Mouse (Mus musculus) kidney, adult 18-20 months (tissue): ENCODE results near the gene Kiz.

ENCODE experiments used
- DNase-seq: peaks from one replicate; pipeline ENCODE4 v3.0.0; 2021

The Kiz gene

DNA sequence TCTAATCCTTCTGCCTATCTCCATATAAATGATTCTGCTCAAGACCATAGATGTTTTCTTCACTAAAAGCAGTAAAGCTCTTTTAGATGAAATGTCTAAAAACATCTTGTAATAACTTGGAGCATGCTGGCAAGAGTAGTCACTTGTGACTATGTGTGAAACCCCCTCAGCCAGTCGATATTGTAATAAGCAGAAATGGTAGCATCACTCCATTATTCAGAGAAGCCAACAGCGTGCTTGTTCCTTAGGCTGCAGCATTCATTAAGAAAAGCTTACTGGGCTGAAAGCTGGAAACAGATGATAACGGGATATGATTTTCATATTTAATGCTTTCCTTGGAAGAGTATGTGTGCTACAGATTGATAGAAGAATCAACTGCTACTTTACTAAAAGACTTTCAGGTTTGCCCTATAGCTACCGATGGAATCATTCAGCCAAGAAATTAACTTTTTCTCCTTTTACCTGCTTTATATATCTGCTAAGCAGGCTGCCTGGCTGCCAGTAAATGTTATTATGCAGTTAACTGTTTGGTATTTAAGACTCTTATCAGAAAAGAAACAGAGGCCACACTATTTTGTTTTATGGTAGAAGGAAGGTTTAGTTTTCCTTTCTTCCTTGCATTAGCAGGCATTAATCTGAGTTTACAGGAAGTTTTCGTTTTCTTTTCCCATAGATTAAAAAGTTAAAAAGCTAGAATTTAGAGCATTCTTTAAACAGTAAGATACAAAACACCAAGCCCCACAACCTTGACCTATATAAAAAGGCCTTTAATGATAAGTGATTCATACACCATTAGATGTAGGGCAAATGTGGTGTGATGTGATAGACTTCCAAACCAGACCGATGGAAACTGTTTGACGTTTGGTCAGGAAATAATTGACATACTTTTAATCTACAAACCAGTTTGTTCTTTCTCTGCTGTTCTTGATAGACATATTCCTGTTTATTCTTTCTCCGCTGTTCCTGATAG lies 15.9 kb downstream of the Kiz start:
- no peak for DNase-seq

DNA sequence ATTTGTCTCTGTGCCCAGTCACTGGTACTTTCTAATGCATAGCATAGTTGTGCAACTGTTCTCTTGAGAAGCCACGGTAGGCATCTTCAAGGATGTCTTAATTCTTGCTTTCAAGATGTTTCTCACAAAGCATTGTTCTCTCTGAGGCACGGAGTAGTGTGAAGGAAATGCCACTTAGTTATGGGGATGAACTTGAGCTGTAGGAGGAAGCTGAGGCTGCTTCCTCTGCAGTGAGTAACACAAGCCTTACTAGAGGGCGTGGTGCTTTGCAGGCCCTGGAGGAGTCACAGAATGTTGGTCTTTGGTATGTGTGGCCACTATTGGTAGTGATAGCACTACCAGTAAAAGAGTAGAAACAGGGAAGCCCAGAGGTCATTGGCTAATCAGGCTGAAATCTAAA lies 17.0 kb downstream of the Kiz start:
- no peak for DNase-seq

DNA sequence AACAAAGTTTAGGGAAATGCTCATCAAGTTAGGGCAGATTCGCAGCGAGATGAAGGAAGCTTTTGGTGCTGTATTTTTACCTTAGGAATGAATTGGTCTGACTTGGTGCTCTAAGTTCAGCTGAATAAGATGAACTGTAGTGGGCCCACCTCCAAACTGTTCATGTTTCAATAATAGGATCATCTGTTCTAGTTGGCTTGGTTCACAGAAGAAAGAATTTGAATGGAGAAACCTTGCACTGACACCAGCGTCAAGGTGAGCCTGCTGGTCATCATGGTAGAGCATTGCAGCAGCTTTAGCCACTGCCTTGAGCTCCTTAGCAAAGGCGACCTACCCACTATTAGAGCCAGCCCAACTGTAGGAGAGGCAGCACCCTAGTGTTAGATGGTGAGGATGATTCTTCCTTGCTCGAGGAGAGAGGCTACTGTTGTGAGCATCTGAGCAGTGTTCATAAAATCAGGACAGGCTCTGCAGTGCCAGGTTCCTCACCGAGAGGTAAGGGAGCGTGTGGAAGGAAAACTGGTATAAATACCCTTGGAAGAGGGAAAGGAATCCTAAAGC lies 18.3 kb downstream of the Kiz start:
- DNase-seq: no peak

DNA sequence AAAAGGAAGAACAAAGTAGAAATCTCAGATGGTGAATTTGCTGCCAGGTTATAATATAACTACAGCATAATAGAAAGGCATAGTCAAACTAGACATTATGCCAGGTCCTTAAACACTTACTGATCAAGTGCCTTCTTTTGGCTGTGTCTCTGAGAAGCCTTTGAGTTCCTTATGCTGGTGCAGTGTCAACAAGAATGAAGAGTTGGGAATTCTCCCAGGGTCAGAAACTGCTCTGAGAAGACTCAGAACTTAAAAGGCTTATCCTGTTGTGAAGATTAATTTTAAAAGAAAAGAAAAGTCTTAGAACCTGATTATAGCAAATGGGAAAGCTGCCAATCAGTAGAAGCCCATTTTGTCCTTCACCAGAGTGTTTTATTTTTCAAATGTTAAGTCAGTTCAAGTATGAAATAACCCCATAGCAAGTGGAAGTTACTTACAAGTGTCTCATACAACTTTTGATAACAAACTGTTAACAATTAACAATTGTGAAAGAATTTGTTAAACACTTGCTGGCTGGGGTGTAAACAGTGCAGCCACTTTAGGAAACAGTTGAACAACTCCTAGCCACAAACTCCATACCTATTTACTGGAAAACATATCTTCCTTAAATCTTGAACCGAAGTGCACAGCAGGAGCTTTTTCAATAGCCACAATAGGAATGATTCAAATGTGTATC lies 21.9 kb downstream of the Kiz start:
- DNase-seq: no peak

DNA sequence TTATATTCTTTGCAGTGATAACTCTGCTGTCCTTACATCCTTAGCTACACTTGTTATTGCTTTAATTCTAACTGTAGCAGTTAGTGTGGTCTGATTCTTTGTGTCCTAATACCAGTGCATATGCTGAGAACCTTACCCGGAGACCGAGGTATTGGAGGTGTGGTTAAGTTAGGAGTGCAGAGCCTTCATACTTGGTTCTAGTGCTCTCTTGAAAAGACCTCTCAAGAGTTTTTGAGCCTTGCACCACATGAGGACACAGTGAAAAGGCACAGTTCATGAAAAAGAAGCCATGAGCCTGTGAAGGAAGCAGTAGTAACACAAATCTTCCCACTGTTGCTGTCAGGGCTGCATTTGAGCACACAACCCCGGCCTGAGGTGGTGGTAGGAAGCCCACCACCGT lies 26.0 kb downstream of the Kiz start:
- DNase-seq: no peak

DNA sequence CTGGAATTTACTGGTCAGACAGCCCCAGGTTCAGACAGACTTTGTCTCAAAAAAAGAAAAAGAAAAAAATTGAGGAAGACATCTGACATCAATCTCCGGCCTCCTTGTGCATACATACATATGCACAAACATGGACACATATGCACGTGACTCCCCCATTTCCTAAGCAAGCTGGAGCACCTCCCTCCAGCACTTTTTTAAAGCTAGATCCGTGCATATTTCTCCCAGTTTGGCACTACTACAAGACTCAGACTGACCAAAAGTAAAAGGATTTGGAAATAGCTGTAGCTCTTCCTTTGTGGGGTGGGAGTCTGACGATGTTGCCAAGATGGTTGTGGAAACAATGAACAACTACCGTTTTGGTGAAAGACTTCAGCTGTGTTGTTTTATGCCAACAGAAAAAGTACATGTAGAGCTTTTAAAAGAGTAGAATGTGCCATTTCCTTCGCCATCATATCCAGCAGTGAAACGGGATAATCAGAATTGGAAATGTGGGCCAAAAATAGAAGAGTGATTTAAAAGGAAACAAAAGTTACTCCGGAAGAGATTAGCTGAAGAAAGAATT lies 28.7 kb downstream of the Kiz start:
- DNase-seq: no peak

DNA sequence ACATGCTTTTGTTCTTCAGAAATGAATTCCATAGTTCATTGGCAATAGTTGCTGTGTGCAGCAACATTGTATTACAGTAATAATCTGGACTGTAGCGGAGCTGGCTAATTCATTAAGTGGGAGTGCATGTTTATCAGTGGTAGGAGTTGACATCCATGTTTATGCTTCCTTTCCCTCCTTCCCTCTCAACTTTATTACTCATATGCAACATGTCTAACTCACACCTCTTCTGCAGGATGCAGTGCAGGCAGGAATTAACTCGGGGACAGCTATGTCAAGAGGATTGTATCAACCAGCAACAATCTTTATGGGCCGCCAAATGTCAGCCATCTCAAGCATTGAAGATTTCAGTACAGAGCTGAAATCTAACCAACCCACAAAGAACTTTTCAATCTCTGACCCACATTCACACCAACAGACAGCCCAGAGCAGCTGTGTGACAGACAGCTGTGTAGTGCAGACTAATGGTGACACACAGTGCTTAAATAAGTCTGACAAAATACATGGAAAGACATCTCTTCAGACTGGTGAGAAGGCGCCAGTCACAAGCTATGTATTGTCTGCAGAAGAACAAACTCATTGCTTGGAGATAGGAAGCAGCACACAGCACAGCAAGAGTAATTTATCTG lies 33.2 kb downstream of the Kiz start:
- DNase-seq: no peak

DNA sequence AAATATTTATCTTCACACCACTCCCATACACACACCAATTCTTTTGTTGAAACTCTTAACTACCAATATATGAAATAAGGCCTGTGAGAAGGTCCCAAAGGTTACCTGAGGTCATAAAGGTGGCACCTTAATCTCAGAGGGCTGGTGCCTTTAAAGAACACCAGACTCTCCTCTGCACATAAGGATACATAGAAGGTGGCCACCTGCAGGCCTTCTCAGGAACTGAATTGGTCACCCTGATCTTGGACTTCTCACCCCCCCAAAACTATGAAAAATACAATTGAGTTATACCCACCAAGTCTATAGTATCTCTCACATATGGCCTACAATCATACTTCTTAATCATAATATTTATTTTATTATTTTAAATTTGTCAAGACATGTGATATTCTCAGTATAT lies 43.3 kb downstream of the Kiz start:
- DNase-seq: peak; percentile 9

DNA sequence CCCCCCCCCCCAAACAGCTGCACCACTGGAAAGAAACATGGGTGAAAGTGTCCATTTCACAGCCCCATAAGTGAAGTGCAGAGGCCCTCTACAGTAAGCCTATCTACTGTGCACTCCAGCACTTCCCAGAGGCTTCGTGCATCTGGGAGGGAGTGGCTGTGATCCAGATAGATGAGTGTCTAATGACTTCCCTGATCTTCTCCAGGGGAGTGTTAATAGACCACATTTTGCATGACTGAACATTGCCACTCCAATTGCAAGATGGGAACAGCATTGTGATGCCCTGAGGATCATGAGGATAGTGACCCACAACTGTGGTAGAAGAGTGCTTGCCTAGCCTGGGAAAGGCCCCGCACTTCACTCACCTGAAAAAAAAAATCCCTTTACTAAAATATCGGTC lies 60.4 kb downstream of the Kiz start:
- no peak for DNase-seq

DNA sequence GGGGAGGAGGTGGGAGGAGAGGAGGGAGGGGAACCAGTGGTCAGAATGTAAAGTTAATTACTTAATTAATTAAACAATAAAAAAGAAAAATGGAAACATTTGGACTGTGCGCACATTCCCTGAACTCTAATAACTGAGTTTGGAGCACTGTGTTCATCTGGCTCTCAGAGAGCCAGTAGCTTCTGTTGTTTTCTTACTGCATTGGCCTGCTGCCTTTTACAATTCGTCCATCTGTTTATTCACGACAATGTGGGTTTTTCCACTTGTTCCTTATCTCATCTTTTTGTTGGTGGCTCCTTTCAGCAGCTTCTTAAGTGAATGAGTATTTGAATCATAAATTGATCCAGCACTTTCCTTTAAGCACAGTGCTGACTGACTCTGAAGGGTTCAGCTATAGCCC lies 62.1 kb downstream of the Kiz start:
- DNase-seq: no peak

DNA sequence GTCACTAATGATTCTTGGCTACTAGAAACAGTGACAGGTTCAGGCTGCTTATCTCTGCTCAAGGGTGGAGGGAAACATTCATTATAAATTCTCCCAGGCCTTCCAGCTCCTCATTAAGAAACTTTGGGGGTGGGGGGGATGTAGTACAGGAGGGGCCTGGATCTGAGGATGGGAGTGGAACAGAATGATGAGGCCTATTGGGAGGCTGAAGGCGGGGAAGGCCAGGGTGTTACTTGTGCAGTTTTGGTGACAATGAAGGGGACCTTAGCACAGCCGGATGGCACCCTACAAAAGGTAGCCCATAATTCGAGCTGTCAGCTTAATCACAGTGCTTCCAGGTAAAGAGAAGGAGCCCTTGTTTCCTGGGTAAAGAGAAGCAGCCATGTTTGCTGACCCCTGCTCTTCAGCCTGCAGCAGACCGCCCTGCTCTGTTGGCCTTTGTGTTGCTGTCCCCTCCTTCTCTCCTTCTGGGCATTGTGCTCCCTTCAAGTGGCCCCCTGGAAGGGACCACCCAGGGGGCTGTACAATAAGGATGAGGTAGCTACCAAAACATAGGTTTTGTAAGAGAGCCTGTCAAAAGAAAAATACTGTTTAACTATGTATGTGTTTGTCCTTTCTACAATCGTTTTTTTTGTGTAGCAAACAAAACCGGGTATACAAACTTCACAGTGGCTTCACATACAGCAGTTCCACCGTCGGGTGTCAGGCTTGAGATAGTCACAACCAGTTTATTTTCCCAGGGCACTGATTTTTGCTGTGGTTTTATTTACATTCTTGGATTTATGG lies 64.9 kb downstream of the Kiz start:
- no peak for DNase-seq

DNA sequence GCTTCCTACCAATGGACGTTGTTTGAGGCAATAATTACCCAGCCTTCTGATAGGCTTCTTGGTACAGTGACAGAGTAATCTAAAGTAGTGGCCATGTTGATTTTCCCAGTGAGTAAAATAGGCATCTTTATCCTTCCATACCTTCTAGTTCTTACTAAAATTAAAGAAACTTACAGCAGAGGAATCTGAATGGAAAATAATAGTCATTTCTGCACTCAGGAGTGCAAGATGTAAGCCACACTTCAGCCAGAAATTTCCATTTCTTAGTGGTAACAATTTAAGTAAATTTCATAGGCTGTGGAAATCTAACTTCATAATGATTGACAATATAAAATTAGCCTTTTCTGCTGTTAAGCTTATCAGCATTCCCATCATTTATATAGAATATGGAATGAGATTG lies 69.6 kb downstream of the Kiz start:
- no peak for DNase-seq

DNA sequence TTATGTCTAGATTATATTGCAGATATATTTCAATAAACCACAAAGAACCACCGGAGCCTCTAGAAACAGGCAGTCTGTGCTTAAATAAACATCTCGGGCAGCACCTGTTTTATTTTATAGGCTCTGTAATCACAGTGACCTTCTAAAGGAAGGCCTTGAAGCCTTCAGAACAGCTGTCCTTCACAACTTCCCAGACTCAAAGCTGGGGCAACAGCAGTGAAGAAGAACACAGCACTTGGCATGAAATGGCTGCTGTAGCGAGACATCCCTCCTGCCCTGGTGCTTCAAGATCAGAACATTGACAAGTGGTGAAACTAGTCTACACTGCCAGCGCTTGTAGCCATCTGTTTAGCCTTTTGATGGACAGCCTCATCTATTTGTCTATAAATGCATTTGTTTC lies 70.2 kb downstream of the Kiz start:
- DNase-seq: no peak

DNA sequence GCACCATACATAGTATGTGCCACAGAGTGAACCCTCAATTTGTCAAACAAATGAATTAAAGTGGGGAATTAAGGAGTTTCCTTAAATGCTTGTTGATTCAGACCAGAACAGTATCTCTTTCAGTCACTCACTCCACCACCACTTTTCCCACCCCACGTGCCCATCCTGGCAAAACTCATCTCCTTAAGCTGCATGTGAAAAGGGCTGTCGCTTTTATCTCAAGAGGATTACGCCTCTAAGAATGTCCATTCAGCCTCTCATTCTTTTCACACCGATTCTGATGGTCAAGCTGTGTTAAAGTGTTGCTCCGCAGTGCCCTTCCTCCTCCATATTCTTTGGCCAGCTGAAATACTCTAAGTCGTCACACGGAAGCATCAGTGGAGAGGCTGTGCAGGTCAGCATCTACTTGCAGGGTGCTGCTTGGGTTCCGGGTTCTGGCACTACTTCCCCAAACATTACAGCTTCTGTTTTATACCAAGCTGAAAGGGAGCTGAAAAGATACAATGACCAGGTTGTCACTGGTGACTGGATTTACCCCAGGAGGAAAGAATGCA lies 92.6 kb downstream of the Kiz start:
- DNase-seq: no peak

DNA sequence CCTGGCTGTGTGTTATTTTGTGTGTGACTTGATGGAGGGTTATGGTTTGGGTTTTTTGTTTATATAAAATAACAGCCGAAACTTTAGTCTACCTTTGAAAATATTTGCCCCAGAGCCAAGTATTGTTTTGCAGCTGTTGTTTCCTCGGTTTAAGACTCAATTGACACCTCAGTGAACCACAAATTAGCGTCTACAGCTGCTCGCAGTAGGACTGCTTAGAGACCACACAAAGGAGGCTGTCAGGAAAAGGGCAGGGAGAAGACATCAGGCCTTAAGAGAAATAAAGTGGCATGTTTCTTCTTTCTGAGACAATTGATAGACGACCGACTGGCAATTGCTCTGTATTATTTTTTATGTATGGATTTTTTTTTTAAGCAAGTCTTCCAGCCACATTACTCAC lies 100.7 kb downstream of the Kiz start:
- DNase-seq: no peak

DNA sequence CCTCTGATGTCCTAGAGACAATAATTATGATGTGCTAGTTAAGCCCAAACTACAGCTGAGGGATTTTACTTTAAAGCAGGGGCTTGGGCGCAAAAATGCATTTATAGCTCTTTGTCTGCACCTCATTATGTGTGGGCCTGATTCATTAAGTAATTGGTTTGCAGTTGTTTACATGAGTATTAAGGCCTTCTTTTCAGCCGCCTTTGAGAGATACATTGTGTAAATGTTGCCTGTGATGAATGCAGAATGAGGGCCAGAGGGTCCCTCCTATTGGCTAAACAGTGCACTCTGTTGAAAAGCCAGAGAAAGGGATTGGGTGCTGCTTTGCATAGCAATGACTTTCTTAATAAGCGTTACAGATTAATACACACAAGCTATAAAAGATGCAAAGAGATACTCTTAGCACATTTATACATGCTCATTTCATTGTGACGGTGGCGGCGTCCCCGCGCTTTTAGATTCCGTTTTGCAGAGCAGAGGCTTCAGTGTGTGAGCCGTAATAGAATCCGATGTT lies 102.8 kb downstream of the Kiz start:
- DNase-seq: no peak

DNA sequence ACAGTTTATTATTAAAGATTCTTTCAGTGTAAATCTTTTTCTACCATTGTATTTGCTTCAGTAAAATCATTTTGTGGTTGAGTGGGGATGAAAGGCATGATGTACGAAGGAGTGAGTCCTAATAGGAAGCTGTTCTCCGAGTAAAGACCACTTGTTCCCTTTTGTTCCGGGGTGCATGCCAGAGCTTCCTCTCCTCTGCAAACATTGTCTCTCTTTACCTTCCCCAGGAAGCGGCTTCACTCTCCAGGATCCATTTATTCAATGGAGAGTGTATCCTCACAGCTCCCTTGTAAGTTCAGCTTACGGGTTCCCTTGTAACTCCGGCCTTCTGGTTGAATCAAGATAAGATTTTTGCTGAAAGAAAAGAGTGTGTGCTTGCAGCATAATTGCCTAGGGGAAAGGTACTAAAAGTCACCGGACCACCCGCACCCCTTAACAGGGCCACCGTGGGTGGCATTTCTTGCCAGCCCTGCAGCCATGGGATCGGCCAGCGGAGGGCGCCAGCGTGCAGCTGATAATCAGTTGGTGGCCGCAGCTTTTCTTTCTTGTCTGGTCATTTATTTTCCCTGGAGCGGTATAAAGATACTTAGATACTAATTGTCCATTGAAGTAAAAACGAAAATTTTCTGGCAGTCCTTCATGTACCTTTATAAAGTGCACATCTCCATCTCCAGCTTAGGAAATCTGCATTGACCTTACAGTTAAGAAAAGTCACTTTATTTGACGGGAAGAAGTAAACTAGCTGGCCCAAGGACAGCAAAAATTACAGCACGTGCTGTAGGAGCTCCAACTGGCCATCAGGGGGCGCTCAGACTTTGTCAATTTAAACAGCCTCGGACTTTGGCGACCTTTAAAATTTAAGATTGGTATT lies 103.5 kb downstream of the Kiz start:
- DNase-seq: peak; percentile 85

DNA sequence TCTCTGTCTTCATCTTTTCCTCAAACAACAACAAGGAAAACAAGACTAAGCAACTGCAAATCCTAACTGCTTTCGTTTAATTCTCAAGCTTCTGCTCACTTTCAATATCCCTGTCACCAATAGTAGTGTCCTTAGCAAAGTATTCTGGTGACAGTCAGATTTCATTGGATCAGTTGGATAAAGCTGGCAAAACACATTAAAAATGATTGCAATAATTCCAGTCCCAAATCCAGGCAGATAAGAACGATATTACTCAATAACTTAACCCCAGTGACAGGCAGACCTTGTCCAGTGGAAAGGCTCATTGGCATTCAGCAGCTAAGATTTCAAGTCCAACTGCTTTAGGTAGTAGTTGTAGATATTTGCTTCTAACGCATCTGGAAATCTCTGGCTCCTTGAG lies 119.4 kb downstream of the Kiz start:
- DNase-seq: no peak

DNA sequence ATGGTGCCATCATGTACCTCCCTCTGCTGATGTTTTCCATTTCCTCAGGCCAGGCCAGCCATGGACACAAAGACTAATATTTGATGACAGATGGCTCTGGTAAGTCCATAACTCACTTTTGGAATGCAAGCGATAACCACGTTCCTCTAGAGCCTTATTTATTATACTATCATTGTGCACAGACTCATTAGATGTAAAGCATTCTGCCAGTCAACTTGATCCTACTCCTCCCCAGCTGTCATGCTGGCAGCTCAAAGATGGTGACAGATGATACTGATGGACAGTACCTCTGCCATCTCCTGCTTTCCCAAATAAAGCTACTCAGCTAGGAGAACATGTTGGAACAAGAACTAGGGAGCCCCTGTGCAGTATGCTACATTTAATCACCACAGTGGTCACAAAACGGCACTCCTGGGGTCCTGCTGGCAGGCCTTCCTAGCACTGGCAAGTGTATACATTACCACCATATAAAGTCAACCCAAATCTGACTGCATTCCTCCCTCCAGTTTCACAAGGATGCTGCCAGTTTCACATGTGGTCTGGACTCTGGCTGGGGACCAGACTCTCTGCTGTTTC lies 119.9 kb downstream of the Kiz start:
- DNase-seq: no peak

DNA sequence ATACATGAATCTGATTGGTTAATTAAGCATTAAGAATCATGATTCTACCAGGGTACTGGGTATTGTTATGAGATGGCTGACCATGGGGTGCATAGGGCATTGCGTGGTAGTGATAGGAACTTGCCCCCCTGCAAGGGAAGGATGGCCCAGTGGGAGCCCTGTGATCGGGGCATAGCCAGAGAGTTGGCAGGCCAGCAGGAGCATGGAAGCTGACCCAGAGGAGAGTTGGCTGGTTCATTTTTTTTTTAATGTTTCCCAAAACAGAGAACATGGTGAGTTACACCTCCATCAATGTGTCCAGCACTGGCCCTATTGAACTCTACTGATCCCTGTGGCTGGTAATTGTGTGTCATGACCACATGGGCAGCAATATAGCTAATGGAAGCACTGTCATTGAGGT lies 127.1 kb downstream of the Kiz start:
- DNase-seq: no peak

DNA sequence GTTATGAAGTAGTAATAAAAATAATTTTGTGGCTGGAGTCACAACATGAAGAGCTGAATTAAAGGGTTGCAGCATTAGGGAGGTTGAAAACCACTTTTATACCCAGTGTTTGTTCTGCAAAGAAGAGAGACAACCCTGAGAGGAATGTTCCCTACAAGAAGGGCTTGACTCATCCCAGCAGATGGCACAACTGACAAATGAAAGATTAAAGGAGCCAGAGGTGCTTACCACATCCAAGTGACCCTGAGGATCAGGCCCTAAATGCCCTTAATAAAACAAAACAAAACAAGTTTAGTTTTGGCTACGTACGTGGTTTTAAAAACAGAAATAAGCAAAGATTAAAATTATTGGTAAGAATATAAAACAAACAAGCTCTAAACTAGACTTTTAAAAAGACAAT lies 129.2 kb downstream of the Kiz start:
- no peak for DNase-seq
